Mouse (Mus musculus) megakaryocyte, embryonic 14.5 days (primary cell): ENCODE data around the gene D1Ertd622e.

Experiments
- FLI1 ChIP-seq: IDR thresholded peaks from 2 replicates; pipeline ENCODE4 v1.6.1; 2012; ENCODE audit warnings: low read length, inconsistent platforms, mixed read lengths
- GATA1 ChIP-seq: IDR thresholded peaks from 3 replicates; pipeline ENCODE4 v1.6.1; 2012; ENCODE audit warnings: mixed read lengths, low read length, inconsistent platforms, borderline replicate concordance

DNA sequence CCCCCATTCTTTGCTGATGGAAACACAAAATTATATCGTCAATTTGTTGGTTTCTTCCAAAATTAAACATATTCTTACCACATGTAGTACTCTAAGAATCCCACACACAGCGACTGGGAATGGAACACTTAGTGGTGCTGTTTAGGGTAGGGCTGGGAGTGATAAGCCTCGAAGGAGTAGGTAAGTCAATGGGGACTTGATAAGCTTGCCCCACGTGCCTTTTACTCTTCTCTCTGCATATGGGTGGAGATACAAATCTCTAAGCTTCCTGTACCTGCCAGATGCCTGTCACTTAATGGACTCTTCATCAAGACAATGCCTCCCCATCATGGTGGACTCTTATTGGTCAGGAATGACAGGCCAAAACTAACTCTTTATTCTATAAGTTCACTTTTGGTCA, 78.8 kb downstream of the D1Ertd622e start:
- no peak for TF ChIP-seq GATA1
- TF ChIP-seq FLI1, result no peak
